Mouse (Mus musculus): ENCODE data around the gene Fam214b. TPM values are rescaled to one million over a fixed set of nuclear protein-coding genes. Genes with fewer than 3 reads are reported as not detected.
A peak's percentile ranks its signal among the peaks of the same experiment; 100 is the strongest.

Gene Fam214b
- polyA plus RNA-seq (2015; fragmentation: Nextera tagmentation; extraction: Ambion mirVana) = 16.9 and 17.2 TPM in 2 replicates

DNA sequence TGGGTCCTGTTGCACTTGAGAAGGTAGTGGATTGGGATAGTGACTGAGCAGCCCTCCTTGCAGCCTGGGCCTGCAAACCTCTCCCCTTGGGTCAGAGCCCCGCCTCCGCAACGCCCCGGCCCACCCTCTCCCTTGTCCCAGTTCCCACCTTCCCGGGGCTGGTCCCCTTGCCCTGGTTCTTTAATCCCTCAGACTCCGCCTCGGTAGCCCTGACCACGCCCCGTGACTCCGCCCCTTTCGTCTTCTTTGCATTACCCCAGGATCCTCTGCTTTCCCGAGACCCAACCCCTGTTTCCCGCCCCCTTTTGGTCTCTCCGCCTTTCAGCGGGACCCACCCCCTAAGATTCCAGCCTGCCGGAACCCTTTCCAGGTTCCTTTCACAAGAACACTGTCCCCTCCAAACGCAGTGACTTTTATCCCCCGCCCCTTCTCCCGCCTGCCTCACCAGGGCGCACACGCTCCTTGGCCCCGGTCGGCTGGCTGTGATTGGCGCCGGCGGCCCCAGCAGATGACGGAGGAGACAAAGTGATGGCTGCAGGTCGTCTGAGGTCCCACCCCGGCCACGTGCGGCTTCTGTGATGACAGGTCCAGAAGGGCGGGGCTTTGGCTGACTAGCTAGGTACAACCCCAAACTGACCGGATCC, at the start of gene Fam214b:
Gene Fam214b, minus strand, starts transcription at position 562 of the 644 bp plus-strand sequence.
- peaks cover 23% of the 10 kb centered on the region for H3K4me1 ChIP-seq
- H3K27ac ChIP-seq (replicated peaks) = peak within 1 kb of the TSS; percentile 75
- peak within 1 kb of the TSS; percentile 65 for H3K4me3 ChIP-seq (replicated peaks)
- no peaks in the 10 kb centered on the region for H3K9me3 ChIP-seq (replicated peaks)
- WGBS = 0% methylated on average over 33 of the region's 33 CpGs
- no peaks in the 10 kb centered on the region for H3K36me3 ChIP-seq
- H3K9ac ChIP-seq = peak within 1 kb of the TSS; percentile 40
- ATAC-seq (ENCODE audit: insufficient number of reproducible peaks, low FRiP score, low TSS enrichment, low read depth) = peak; percentile 94
- H3K4me2 ChIP-seq (replicated peaks) = peak within 1 kb of the TSS; percentile 63
- no peaks in the 10 kb centered on the region for H3K27me3 ChIP-seq

DNA sequence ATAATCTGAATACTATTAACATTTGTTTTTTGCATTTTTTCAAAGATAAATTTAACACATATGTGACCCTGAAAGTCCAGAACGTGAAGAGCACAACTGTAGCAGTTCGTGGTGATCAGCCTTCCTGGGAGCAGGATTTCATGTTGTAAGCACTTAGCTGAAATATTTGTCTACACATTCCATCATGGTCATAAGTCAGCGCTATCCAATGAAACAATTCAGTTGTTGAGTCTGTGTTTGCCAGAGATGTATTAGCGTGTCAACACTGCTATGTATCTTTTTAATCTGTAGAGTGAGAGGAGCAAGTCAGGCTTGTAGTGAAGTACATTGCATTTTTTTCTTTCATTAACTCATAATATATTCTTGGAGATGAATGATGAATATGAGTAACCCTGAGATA, 45.2 kb upstream of the Fam214b start:
- no peak for ATAC-seq (ENCODE audit: insufficient number of reproducible peaks, low FRiP score, low TSS enrichment, low read depth)
- Histone ChIP-seq H3K9me3 (replicated peaks) (no peaks in the 10 kb centered on the region), H3K4me3 (replicated peaks) (no peak overlapping the region), H3K4me1 (no peaks in the 10 kb centered on the region), H3K9ac (no peak overlapping the region), H3K27ac (replicated peaks) (no peak overlapping the region), H3K27me3 (no peaks in the 10 kb centered on the region), H3K36me3 (no peaks in the 10 kb centered on the region), H3K4me2 (replicated peaks) (no peak overlapping the region)
- 53% methylated on average over 4 of the region's 4 CpGs for WGBS

DNA sequence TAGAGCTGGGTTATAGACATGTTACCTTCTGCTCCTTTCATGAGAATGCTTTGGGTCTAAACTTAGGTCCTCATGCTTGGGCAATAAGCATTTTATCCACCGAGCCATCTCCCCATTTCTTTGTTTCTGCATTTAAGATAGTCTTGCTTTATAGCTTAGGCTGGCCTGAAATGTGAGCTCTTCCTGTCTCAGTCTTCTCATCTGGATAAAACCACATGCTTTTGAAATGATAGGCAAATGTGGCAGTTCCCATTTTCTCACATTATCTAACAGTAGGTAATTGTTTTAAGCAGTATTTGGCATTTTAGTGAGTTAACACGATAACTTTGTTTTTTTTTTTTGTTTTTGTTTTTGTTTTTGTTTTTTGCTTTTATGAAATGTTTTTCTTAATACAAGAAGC, 43.9 kb upstream of the Fam214b start:
- Histone ChIP-seq H3K9me3 (replicated peaks) (no peaks in the 10 kb centered on the region), H3K9ac (no peak overlapping the region), H3K36me3 (no peaks in the 10 kb centered on the region), H3K27me3 (no peaks in the 10 kb centered on the region), H3K4me1 (no peaks in the 10 kb centered on the region), H3K27ac (replicated peaks) (no peak overlapping the region), H3K4me2 (replicated peaks) (no peak overlapping the region), H3K4me3 (replicated peaks) (no peak overlapping the region)
- no peak for ATAC-seq (ENCODE audit: insufficient number of reproducible peaks, low FRiP score, low TSS enrichment, low read depth)
- WGBS = 86% methylated on average over 2 of the region's 2 CpGs

DNA sequence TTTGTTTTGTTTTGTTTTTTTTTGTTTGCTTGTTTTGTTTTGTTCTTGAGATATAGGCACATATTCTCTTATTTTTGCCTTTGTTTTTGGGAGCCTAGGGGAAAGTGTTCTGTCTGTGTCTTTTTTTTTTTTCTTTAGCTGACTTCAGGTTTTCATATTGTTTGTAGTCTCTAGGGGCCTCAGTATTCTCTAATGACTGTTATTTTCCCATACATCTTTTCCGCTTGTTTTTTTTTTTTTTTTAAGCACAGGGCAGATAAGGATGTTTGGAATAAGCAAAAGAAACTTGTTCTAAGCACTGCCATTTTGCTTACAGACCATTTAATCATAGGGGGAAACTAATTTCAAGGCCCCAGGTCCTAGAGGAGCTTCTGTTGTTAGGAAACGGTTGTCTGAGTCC, 36.4 kb upstream of the Fam214b start:
- 0 out of 2 replicates have a peak, but pooled peaks cover 6% of the 10 kb centered on the region for H3K4me1 ChIP-seq
- no peaks in the 10 kb centered on the region for H3K27me3 ChIP-seq
- no peaks in the 10 kb centered on the region for H3K36me3 ChIP-seq
- no peak overlapping the region for H3K4me3 ChIP-seq (replicated peaks)
- WGBS = 76% methylated on average over 2 of the region's 2 CpGs
- no peak overlapping the region for H3K9ac ChIP-seq
- no peak overlapping the region for H3K4me2 ChIP-seq (replicated peaks)
- H3K27ac ChIP-seq (replicated peaks) = no peak overlapping the region
- H3K9me3 ChIP-seq (replicated peaks) = no peaks in the 10 kb centered on the region
- no peak for ATAC-seq (ENCODE audit: insufficient number of reproducible peaks, low FRiP score, low TSS enrichment, low read depth)

DNA sequence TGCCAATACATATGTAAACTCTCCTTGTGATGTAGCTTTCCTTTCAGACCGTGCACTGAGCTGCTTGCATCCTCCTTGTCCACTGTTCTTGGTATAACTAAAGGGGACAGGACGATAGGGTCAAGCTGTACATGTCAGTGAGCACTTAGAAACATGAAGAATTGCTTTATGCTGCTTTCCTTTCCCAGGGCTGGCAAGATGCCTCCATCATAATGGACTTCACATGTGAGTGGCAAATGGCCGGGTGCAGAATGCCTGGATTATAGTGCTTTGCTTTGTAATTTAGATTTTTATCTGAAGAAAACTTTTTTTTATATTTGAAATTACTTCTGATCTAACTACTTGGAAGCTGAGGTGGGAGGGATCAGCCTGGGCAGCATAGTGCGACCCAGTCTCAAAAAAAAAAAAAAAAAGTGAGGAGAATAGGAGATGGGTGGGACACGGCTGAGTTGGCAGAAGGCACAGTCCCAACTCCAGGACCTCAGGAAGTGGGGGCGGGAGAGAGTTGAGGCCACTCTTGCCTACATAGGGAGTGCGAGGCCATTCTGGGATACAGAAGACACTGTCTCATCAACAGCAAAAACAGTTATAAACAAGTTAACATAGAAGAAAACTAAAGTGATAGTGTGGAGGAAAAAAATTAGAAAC, 32.2 kb upstream of the Fam214b start:
- no peaks in the 10 kb centered on the region for H3K36me3 ChIP-seq
- H3K27ac ChIP-seq (replicated peaks) = no peak overlapping the region
- 41% methylated on average over 7 of the region's 7 CpGs for WGBS
- 0 out of 2 replicates have a peak, but pooled peaks cover 6% of the 10 kb centered on the region for H3K4me1 ChIP-seq
- H3K4me2 ChIP-seq (replicated peaks) = no peak overlapping the region
- no peaks in the 10 kb centered on the region for H3K9me3 ChIP-seq (replicated peaks)
- no peak overlapping the region for H3K4me3 ChIP-seq (replicated peaks)
- no peaks in the 10 kb centered on the region for H3K27me3 ChIP-seq
- no peak overlapping the region for H3K9ac ChIP-seq
- no peak for ATAC-seq (ENCODE audit: insufficient number of reproducible peaks, low FRiP score, low TSS enrichment, low read depth)

DNA sequence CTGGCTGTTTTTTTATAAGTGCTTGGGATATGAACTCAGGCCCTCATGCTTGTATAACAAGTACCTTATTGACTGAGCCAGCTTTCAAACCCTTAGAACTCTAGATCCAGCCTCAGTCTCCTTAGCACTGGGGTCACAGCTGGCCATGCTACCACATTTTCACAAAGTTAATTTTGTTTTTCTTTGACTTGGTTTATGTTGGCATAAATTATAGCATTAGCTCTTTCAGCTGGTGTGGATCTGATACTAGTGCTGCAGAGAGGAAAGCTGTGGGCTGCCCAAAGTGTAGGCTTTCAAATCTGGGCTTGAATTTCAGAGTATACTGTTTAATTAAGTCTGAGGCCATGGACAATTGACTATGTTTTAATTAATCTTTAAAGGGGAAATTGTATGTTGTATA, 28.9 kb upstream of the Fam214b start:
- H3K9ac ChIP-seq = no peak overlapping the region
- no peaks in the 10 kb centered on the region for H3K36me3 ChIP-seq
- no peak overlapping the region for H3K4me3 ChIP-seq (replicated peaks)
- no peaks in the 10 kb centered on the region for H3K9me3 ChIP-seq (replicated peaks)
- ATAC-seq (ENCODE audit: insufficient number of reproducible peaks, low FRiP score, low TSS enrichment, low read depth) = no peak
- H3K4me1 ChIP-seq = 0 out of 2 replicates have a peak, but pooled peaks cover 6% of the 10 kb centered on the region
- H3K27ac ChIP-seq (replicated peaks) = no peak overlapping the region
- no peaks in the 10 kb centered on the region for H3K27me3 ChIP-seq
- no peak overlapping the region for H3K4me2 ChIP-seq (replicated peaks)

DNA sequence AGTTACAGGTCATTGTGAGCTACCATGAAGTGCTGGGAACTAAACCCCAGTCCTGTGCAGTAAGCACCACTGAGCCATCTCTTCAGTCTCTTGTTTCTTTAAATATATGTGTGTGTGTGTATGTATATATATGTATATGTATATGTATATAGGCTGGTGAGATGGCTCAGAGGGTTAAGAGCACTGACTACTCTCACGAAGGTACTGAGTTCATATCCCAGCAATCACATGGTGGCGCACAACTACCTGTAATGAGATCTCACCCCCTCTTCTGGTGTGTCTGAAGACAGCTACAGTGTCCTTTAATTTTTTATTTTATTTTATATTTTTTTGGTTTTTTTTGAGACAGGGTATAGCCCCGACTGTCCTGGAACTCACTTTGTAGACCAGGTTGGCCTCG, 19.5 kb upstream of the Fam214b start:
- Histone ChIP-seq H3K36me3 (no peaks in the 10 kb centered on the region), H3K4me1 (no peaks in the 10 kb centered on the region), H3K4me2 (replicated peaks) (no peak overlapping the region), H3K9ac (no peak overlapping the region), H3K9me3 (replicated peaks) (no peaks in the 10 kb centered on the region), H3K27ac (replicated peaks) (no peak overlapping the region), H3K4me3 (replicated peaks) (no peak overlapping the region), H3K27me3 (0 out of 2 replicates have a peak, but pooled peaks cover 3% of the 10 kb centered on the region)
- 96% methylated on average over 4 of the region's 4 CpGs for WGBS
- no peak for ATAC-seq (ENCODE audit: insufficient number of reproducible peaks, low FRiP score, low TSS enrichment, low read depth)

DNA sequence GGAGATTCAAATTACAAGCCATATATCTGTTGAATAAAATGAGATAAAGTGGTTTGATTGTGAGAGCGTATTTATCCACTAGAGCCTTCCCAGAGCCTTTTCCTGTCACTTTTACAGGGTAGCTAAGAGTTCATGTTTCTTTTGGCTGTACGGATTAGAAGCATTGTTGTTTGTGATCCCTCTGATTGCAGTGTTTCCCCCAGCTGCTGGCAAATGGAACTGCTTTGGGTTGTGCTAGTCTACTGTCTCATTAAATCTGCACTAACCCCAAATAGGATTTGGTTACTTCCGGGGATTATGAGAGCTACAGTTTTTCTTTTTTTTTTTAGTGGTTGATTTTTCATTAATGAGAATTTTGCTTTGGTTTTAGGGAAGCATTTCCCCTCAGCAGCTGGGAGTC, 14.3 kb upstream of the Fam214b start:
- Histone ChIP-seq H3K9ac (no peak overlapping the region), H3K36me3 (no peaks in the 10 kb centered on the region), H3K9me3 (replicated peaks) (no peaks in the 10 kb centered on the region), H3K4me3 (replicated peaks) (no peak overlapping the region), H3K4me2 (replicated peaks) (no peak overlapping the region), H3K4me1 (peaks cover 5% of the 10 kb centered on the region; the same call in 1 of the 2 replicates), H3K27me3 (peaks cover 10% of the 10 kb centered on the region), H3K27ac (replicated peaks) (no peak overlapping the region)
- no peak for ATAC-seq (ENCODE audit: insufficient number of reproducible peaks, low FRiP score, low TSS enrichment, low read depth)
- WGBS = 28% methylated on average over 3 of the region's 3 CpGs

DNA sequence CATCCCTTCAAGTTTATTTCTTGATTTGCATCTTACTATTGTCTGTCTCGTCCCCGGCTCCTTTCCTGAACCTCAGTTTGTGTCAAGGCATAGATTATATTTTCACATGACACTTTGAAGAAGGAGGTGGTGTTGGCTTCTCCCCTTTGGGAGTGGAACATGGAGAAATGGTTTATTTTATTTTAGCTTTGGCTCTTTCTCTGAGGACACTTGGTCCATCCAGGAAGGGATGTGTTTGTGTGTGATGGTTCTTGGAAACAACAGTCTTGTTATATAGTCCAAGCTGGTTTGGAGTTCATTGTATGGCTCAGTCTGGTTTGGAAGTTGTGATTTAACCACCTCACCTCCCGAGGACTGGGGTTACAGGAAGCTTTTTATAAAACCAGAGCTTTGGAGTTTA, 13.7 kb upstream of the Fam214b start:
- Histone ChIP-seq H3K9me3 (replicated peaks) (no peaks in the 10 kb centered on the region), H3K4me1 (peaks cover 5% of the 10 kb centered on the region; the same call in 1 of the 2 replicates)

DNA sequence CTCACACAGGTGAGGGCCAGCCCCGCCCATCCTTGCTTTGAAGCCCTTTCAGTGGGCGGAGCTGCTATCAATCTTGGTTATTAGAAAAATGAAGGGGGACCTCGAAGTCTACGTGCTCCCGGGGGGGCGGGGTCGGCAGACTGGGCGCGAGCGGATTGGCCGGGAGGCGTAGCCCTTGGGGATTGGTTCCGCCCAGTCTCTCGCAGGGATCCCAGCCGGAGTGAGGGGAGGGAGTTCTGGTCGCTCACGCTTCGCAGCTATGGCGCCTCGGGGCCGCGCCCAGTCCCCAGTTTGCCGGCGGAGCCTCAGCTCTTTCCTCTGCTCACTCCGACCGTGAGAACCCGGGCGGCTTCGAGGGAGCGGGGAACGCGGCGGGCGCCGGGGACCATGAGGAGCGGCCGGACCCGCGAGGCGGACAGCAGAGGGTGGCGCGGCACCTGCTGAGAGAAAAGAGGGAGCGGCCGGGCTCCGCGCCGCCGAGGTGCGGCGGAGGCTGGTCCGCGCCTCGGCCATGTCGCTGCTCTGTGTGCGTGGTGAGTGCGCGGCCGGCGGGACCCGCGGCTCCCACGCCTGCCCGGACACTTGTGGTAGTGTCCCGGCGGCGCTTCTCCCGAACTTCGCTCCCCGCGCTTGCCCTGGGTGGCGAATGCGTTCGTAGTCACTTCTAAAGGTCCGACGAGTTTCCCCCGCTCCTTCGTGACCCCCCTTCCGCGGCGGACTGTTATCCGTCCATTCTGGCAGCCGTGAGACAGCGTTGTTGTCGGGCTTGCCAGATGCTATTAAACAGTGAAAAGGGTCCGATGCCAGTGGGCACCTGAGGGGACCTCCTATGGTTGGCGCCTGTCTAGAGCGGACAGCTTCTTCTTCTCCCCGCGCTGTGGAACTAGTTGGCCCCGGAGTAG, 13.0 kb upstream of the Fam214b start, which contains the start of gene Unc13b:
Gene Unc13b, plus strand, starts transcription at position 201 of the 902 bp plus-strand sequence.
- under 1% methylated on average over 87 of the region's 90 CpGs for WGBS
- peaks cover 10% of the 10 kb centered on the region for H3K27me3 ChIP-seq
- no peaks in the 10 kb centered on the region for H3K9me3 ChIP-seq (replicated peaks)
- peak; percentile 94 for ATAC-seq (ENCODE audit: insufficient number of reproducible peaks, low FRiP score, low TSS enrichment, low read depth)
- peak within 1 kb of the TSS; percentile 39 for H3K9ac ChIP-seq
- H3K4me1 ChIP-seq = peaks cover 5% of the 10 kb centered on the region; the same call in 1 of the 2 replicates
- H3K4me2 ChIP-seq (replicated peaks) = peak within 1 kb of the TSS; percentile 99
- H3K27ac ChIP-seq (replicated peaks) = 0 out of 2 replicates have a peak within 1 kb of the TSS, but pooled peaks have one; percentile 28
- no peaks in the 10 kb centered on the region for H3K36me3 ChIP-seq
- H3K4me3 ChIP-seq (replicated peaks) = peak within 1 kb of the TSS; percentile 67

More for the DNA sequence above, 13.7 kb upstream of the Fam214b start:
- no peak overlapping the region; the same call in 1 of the 2 replicates for H3K9ac ChIP-seq
- no peak for ATAC-seq (ENCODE audit: insufficient number of reproducible peaks, low FRiP score, low TSS enrichment, low read depth)
- H3K36me3 ChIP-seq = no peaks in the 10 kb centered on the region
- H3K4me3 ChIP-seq (replicated peaks) = peak overlapping the region; percentile 67
- H3K4me2 ChIP-seq (replicated peaks) = peak overlapping the region; percentile 99
- no peak overlapping the region for H3K27ac ChIP-seq (replicated peaks)
- 30% methylated on average over 3 of the region's 3 CpGs for WGBS
- H3K27me3 ChIP-seq = peaks cover 10% of the 10 kb centered on the region

DNA sequence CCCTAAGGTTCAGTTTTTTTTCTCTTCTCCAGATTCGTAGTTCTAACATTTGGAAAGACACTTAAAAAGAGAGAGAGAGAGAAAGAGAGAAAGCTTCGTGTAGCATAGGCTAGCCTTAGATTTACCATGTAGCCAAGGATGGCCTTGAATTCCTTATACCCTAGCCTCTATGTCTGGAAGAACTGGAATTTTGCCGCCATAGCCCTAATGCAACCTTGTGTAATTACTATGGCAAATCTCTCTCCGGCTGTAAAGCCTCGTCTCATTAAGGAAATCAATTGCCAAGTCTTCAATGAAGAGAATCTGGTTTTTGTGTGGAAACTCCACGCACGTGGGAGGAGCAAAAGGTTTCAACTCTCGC, 12.4 kb upstream of the Fam214b start:
- Histone ChIP-seq H3K9ac (no peak overlapping the region), H3K4me2 (replicated peaks) (peak overlapping the region; percentile 99), H3K9me3 (replicated peaks) (no peaks in the 10 kb centered on the region), H3K4me3 (replicated peaks) (peak overlapping the region; percentile 67), H3K27me3 (peaks cover 10% of the 10 kb centered on the region), H3K27ac (replicated peaks) (no peak overlapping the region), H3K36me3 (no peaks in the 10 kb centered on the region), H3K4me1 (peaks cover 5% of the 10 kb centered on the region; the same call in 1 of the 2 replicates)
- no peak for ATAC-seq (ENCODE audit: insufficient number of reproducible peaks, low FRiP score, low TSS enrichment, low read depth)
- WGBS = 23% methylated on average over 8 of the region's 8 CpGs
